Mouse (Mus musculus): Measurements from ENCODE around the gene Emc1. TPM values are rescaled to one million over a fixed set of nuclear protein-coding genes. Genes with fewer than 3 reads are reported as not detected.
A peak's percentile ranks its signal among the peaks of the same experiment; 100 is the strongest.

Emc1 gene
- polyA plus RNA-seq, 1 experiment from 2014 or later: 15.4 TPM

DNA sequence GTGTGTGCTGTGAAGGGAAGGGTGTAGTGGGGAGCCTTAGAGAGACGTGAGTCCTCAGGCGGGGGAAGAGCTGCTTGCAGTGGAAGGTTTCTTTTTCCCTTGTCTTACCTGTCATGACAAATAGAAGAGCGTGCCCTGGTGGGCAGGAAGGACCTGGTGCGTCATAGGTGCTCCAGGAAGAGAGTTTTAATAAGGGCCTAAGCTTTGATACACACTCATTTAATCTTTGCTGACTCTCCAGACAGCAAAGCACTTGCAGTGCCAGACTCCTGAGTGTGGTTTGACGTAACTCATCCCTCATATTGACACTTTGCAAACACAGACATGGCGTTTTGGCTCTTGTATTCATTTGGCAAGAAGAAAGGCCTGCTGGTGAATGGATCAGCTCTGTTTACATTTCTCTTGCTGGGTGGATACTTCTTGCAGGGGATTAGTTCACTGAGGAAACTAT is 34.5 kb downstream of the Emc1 start:
- WGBS (ENCODE audit: insufficient replicate concordance): 70% methylated on average over 6 of the region's 6 CpGs
- no peak for ATAC-seq (ENCODE audit: low read depth)

DNA sequence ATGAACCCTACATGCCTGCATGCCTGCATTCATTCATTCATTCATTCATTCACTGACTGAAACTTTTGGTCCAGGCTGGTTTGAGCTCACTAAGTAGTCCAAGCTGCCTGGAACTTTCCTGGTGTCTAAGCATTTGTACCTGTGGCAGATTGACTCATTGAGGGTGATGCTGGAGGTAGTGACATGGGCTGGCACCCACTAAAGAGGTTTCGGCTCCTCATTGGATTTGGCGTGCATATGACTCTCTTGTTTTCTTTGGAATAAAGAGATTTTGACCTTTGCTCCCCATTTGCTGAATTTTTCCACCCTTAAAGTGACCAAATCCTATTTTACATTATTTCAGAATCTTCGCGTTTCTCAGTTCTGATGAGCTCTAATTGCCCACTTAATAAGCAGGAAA is 37.2 kb downstream of the Emc1 start:
- 87% methylated on average over 4 of the region's 4 CpGs for WGBS (ENCODE audit: insufficient replicate concordance)
- H3K27ac ChIP-seq: no peak overlapping the region
- no peak overlapping the region for H3K4me2 ChIP-seq
- peaks cover 44% of the 10 kb centered on the region for H3K4me1 ChIP-seq (replicated peaks)
- no peak for ATAC-seq (ENCODE audit: low read depth)
- H3K9ac ChIP-seq: no peak overlapping the region
- DNase-seq: no peak
- H3K9me3 ChIP-seq (replicated peaks): no peaks in the 10 kb centered on the region
- no peak overlapping the region for H3K4me3 ChIP-seq (replicated peaks)
- peaks cover 63% of the 10 kb centered on the region for H3K36me3 ChIP-seq
- H3K27me3 ChIP-seq: no peaks in the 10 kb centered on the region

More for the DNA sequence above, 34.5 kb downstream of the Emc1 start:
- no peaks in the 10 kb centered on the region for H3K9me3 ChIP-seq (replicated peaks)
- H3K27me3 ChIP-seq: no peaks in the 10 kb centered on the region
- peak overlapping the region; percentile 5 for H3K4me2 ChIP-seq
- no peak overlapping the region for H3K4me3 ChIP-seq (replicated peaks)
- H3K27ac ChIP-seq: peak overlapping the region; percentile 31
- peaks cover 67% of the 10 kb centered on the region for H3K4me1 ChIP-seq (replicated peaks)
- peaks cover 38% of the 10 kb centered on the region for H3K36me3 ChIP-seq
- DNase-seq: no peak
- no peak overlapping the region for H3K9ac ChIP-seq

DNA sequence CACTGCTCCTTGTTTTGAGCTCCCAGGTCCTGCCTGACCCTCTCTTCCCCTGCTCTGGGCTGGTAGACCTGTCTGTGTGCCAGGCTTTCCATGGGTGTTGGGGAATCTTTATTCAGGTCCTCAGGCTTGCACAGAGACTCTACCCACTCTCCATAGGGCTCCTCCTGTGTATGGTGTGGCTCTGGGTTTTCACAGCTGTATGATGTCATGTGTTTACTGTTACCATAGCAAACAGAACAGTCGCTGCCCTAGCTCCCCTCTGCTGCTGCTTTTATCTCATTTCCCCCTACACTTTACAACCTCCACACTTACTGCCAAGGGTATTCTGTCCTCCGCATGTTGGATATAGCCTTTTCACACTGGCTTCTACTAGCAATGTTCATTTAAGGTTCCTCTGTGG is 43.0 kb downstream of the Emc1 start:
- ATAC-seq (ENCODE audit: low read depth) (peak; percentile 58; the same call in 1 of the 2 replicates), DNase-seq (no peak)
- Histone ChIP-seq H3K4me2 (no peak overlapping the region), H3K27ac (no peak overlapping the region), H3K9me3 (replicated peaks) (no peaks in the 10 kb centered on the region), H3K27me3 (no peaks in the 10 kb centered on the region), H3K4me1 (replicated peaks) (peaks cover 7% of the 10 kb centered on the region), H3K4me3 (replicated peaks) (no peak overlapping the region), H3K9ac (no peak overlapping the region), H3K36me3 (peaks cover 97% of the 10 kb centered on the region)
- 54% methylated on average over 2 of the region's 2 CpGs for WGBS (ENCODE audit: insufficient replicate concordance)

DNA sequence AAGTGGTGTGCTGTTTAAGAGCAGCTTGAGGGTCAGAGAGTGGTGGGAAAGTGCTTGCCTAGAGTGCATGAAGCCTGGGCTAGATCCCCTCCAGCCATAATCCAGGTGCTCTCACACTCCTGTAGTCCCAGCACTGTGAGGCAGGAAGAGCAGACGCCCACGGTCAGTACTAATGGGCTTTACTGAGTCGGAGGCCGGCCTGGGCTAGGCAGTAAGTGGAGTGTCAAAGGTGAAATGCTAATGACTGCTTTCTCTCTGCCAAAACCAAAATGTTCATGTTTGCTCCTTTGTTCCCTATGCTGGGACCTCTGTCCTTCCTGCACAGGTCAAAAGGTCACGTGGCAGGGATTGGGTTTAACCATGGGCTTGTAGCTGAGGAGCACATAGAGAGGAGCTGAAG is 48.1 kb downstream of the Emc1 start:
- no peak overlapping the region for H3K4me2 ChIP-seq

DNA sequence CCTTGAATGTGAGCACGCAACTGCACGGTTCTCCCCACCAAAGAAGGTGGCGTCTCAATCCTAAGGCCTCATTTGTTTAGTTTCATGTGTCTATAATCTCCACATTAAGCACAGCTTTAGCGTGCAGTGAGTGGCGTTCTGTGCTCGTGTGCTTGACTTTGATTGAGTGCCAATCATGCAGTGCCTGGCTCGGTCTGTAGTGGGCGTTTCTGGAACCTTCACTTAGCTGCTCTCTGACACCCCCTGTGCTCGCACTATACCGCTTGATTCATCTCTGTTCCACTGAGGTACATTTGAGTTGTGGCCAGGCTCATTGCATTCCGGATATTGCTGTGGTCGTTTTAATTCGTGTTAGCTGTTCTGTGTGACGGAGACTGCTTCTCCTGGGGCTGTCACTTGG is 50.8 kb downstream of the Emc1 start:
- Histone ChIP-seq H3K27ac (no peak overlapping the region), H3K4me2 (no peak overlapping the region), H3K9me3 (replicated peaks) (no peaks in the 10 kb centered on the region), H3K36me3 (peaks cover 98% of the 10 kb centered on the region), H3K27me3 (no peaks in the 10 kb centered on the region), H3K9ac (no peak overlapping the region), H3K4me3 (replicated peaks) (no peak overlapping the region), H3K4me1 (replicated peaks) (no peaks in the 10 kb centered on the region)
- ATAC-seq (ENCODE audit: low read depth) (no peak), DNase-seq (no peak)
- 82% methylated on average over 14 of the region's 14 CpGs for WGBS (ENCODE audit: insufficient replicate concordance)

More for the DNA sequence above, 48.1 kb downstream of the Emc1 start:
- Histone ChIP-seq H3K4me1 (replicated peaks) (peaks cover 1% of the 10 kb centered on the region; the same call in 1 of the 2 replicates), H3K4me3 (replicated peaks) (no peak overlapping the region), H3K9ac (no peak overlapping the region), H3K36me3 (peaks cover 97% of the 10 kb centered on the region), H3K27ac (no peak overlapping the region; the same call in 1 of the 2 replicates), H3K27me3 (no peaks in the 10 kb centered on the region), H3K9me3 (replicated peaks) (no peaks in the 10 kb centered on the region)
- peak; percentile 59 for ATAC-seq (ENCODE audit: low read depth)
- no peak for DNase-seq
- WGBS (ENCODE audit: insufficient replicate concordance): 88% methylated on average over 5 of the region's 5 CpGs

DNA sequence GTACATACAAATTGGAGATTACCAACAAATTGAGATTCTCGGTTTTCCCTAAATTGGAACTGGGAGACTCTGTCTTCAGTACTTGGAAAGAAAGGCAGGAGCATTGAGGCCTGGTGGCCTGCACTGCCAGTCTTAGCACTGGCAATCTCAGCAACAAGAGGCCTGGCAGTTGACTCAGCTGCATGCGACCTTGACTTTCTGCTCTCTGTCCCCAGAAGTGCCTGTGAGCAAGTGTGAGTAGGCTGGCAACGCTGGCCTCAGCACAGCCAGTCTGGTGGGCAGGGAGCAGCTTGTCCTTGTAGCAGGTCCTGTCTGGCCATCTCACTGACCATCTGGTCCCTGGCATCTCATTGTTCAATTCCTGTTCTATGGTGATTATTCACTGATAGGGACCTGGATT is 59.0 kb downstream of the Emc1 start:
- no peak overlapping the region for H3K4me3 ChIP-seq (replicated peaks)
- H3K4me2 ChIP-seq: no peak overlapping the region
- DNase-seq: no peak
- H3K27ac ChIP-seq: no peak overlapping the region
- 85% methylated on average over 3 of the region's 3 CpGs for WGBS (ENCODE audit: insufficient replicate concordance)
- no peaks in the 10 kb centered on the region for H3K9me3 ChIP-seq (replicated peaks)
- ATAC-seq (ENCODE audit: low read depth): no peak
- H3K36me3 ChIP-seq: peaks cover 99% of the 10 kb centered on the region
- H3K27me3 ChIP-seq: no peaks in the 10 kb centered on the region
- H3K9ac ChIP-seq: no peak overlapping the region
- H3K4me1 ChIP-seq (replicated peaks): no peaks in the 10 kb centered on the region

DNA sequence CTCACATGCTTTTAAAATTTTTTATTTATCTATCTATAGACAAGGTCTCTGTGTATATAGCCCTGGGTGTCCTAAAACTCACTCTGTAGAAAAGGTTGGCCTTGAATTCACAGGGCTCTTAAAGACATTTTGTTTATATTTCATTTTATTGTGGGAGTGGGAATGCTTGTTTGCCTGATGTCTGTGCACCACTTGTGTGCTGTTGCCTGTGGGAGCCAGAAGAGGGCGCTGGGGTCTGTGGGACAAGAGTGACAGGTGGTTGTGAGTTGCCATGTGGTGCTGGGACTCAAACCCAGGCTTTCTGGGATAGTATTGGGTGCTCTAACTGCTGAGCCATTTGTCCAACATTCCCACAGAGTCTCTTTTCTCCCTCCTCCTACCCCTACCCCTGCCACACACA is 65.5 kb downstream of the Emc1 start:
- 71% methylated on average over 1 of the region's 1 CpGs for WGBS (ENCODE audit: insufficient replicate concordance)
- ATAC-seq (ENCODE audit: low read depth): no peak
- Histone ChIP-seq H3K27me3 (no peaks in the 10 kb centered on the region), H3K4me3 (replicated peaks) (no peak overlapping the region), H3K9me3 (replicated peaks) (no peaks in the 10 kb centered on the region), H3K27ac (no peak overlapping the region), H3K4me1 (replicated peaks) (no peaks in the 10 kb centered on the region), H3K36me3 (peaks cover 100% of the 10 kb centered on the region), H3K4me2 (no peak overlapping the region), H3K9ac (no peak overlapping the region)
- DNase-seq: no peak

DNA sequence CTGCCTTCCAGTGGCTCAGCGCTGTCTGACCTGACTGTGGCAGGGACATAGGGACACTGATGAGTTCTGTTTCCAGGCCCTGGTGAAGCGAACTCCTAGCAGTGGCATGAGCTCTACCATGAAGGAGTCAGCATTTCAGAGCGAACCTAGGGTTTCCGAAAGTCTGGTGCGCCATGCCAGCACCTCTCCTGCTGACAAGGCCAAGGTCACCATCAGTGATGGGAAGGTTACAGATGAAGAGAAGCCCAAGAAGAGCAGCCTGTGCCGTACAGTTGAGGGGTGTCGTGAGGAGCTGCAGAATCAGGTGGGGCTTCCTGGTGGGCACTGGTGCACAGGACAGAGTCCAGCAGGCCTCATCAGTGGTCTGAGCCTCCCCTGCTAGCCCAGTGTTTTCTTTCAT is 69.2 kb downstream of the Emc1 start:
- Histone ChIP-seq H3K27me3 (no peaks in the 10 kb centered on the region), H3K4me1 (replicated peaks) (no peaks in the 10 kb centered on the region), H3K36me3 (peaks cover 100% of the 10 kb centered on the region), H3K9ac (no peak overlapping the region), H3K27ac (no peak overlapping the region), H3K4me3 (replicated peaks) (no peak overlapping the region), H3K4me2 (no peak overlapping the region), H3K9me3 (replicated peaks) (no peaks in the 10 kb centered on the region)
- ATAC-seq (ENCODE audit: low read depth): no peak
- WGBS (ENCODE audit: insufficient replicate concordance): 88% methylated on average over 7 of the region's 7 CpGs
- DNase-seq: no peak

DNA sequence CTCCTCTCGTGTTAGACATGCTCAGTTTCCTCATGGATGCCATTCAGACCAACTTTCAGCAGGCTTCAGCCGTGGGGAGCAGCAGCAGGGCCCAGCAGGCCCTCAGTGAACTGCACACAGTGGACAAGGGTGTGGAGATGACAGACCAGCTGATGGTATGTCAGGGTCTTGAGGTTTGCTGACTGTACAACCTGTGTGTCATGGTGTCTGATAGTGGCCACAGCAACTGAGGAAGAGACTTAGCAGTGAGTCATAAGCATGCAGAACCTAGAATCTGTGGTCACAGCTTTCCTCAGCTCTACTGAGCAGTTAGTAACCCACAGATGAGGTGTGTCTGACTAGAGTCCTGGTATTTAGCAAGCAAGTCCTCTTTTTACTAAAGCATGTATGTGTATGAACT is 70.0 kb downstream of the Emc1 start:
- no peak overlapping the region for H3K27ac ChIP-seq
- H3K27me3 ChIP-seq: no peaks in the 10 kb centered on the region
- no peak overlapping the region for H3K9ac ChIP-seq
- no peak overlapping the region for H3K4me2 ChIP-seq
- ATAC-seq (ENCODE audit: low read depth): no peak
- DNase-seq: no peak
- no peaks in the 10 kb centered on the region for H3K4me1 ChIP-seq (replicated peaks)
- no peaks in the 10 kb centered on the region for H3K9me3 ChIP-seq (replicated peaks)
- peaks cover 100% of the 10 kb centered on the region for H3K36me3 ChIP-seq
- H3K4me3 ChIP-seq (replicated peaks): no peak overlapping the region
- WGBS (ENCODE audit: insufficient replicate concordance): 83% methylated on average over 2 of the region's 2 CpGs

DNA sequence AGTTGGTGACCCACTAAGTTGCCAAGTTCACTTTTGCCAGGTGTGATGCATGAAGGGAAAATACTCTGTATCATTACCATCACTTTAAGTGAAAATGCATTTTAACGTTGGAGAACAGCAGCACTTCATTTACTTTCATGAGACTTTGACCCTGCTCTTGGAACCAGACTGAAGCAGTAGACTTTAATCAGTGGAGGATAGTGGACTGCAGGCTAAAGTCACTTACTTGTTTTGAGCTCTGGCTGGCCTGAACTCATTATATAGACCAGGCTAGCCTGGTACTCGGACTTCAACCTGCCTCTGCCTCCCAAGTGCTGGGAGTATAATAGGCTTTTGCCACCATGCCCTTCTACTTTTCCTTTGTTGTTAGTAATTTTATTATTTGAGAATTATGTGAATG is 70.9 kb downstream of the Emc1 start:
- DNase-seq: no peak

More for the DNA sequence above, 70.9 kb downstream of the Emc1 start:
- no peak overlapping the region for H3K4me3 ChIP-seq (replicated peaks)
- peaks cover 100% of the 10 kb centered on the region for H3K36me3 ChIP-seq
- H3K4me1 ChIP-seq (replicated peaks): no peaks in the 10 kb centered on the region
- no peak overlapping the region for H3K4me2 ChIP-seq
- no peak overlapping the region for H3K27ac ChIP-seq
- H3K9ac ChIP-seq: no peak overlapping the region
- no peaks in the 10 kb centered on the region for H3K9me3 ChIP-seq (replicated peaks)
- no peaks in the 10 kb centered on the region for H3K27me3 ChIP-seq
- 75% methylated on average over 2 of the region's 2 CpGs for WGBS (ENCODE audit: insufficient replicate concordance)
- no peak for ATAC-seq (ENCODE audit: low read depth)

All from liver, embryonic 13.5 days (tissue).